Mouse (Mus musculus) spleen, adult 2 months (tissue): ENCODE data around the gene Igtp.

Experiments
- CTCF ChIP-seq: fragments of 200-500 bp; IDR thresholded peaks from 2 replicates; pipeline ENCODE4 v1.5.1; 2011; ENCODE audit warnings: mild to moderate bottlenecking, inconsistent platforms; ENCODE audit not compliant: insufficient read depth, insufficient read length, insufficient replicate concordance; ENCODE audit errors: extremely low read depth
- POLR2A ChIP-seq: fragments of 200-500 bp; IDR thresholded peaks from 2 replicates; pipeline ENCODE4 v1.6.1; 2011; ENCODE audit warnings: low read depth, low read length, inconsistent platforms

- peak; percentile 3; the same call in 1 of the 2 replicates for TF ChIP-seq POLR2A
- no peak for TF ChIP-seq CTCF
Measured at GRCm38 (mm10) chr11:58183579-58183978, 15.8 kb upstream of the Igtp start.
